Mouse (Mus musculus): ENCODE measurements around the gene Hnf1a.

GRCm38 (mm10) chr5:114969064-114969463 is 1.8 kb downstream of the Hnf1a start:
- TF ChIP-seq CTCF (IDR thresholded peaks at IDR 0.05; ENCODE audit: insufficient read depth, low read length) (no peak), POLR2A (IDR thresholded peaks at IDR 0.05; ENCODE audit: borderline replicate concordance, extremely low read depth, low read depth, low read length) (no peak)

Measured in lung, adult 2 months (tissue).